Mouse (Mus musculus): ENCODE data around the gene Slc16a11. TPM values are rescaled to one million over a fixed set of nuclear protein-coding genes. Genes with fewer than 3 reads are reported as not detected.

Gene Slc16a11
- polyA plus RNA-seq, 1 experiment from 2014 or later: 1.1 TPM

- Histone ChIP-seq H3K4me1 (ENCODE audit: control insufficient read depth, low read depth, low read length) (no peaks in the 10 kb centered on the region), H3K9ac (ENCODE audit: low read depth, low read length) (no peak overlapping the region), H3K4me2 (ENCODE audit: low read depth, low read length) (no peak overlapping the region), H3K4me3 (ENCODE audit: low read depth, low read length) (no peak overlapping the region), H3K27me3 (ENCODE audit: control insufficient read depth, insufficient read depth, low read depth, low read length) (no peaks in the 10 kb centered on the region), H3K27ac (ENCODE audit: low read length) (no peak overlapping the region), H3K9me3 (replicated peaks; ENCODE audit: control insufficient read depth, low read length) (no peaks in the 10 kb centered on the region), H3K36me3 (ENCODE audit: control insufficient read depth, insufficient read depth) (no peaks in the 10 kb centered on the region)
- ATAC-seq (ENCODE audit: low read depth): no peak
- 64% methylated on average over 8 of the region's 8 CpGs for WGBS (ENCODE audit: insufficient replicate concordance)
Measured at GRCm38 (mm10) chr11:70177647-70178046, 34.9 kb upstream of the Slc16a11 start.

- H3K9ac ChIP-seq (ENCODE audit: low read depth, low read length): no peak overlapping the region
- no peak overlapping the region for H3K27ac ChIP-seq (ENCODE audit: low read length)
- no peaks in the 10 kb centered on the region for H3K36me3 ChIP-seq (ENCODE audit: control insufficient read depth, insufficient read depth)
- H3K4me2 ChIP-seq (ENCODE audit: low read depth, low read length): no peak overlapping the region
- WGBS (ENCODE audit: insufficient replicate concordance): 69% methylated on average over 11 of the region's 11 CpGs
- no peaks in the 10 kb centered on the region for H3K4me1 ChIP-seq (ENCODE audit: control insufficient read depth, low read depth, low read length)
- H3K4me3 ChIP-seq (ENCODE audit: low read depth, low read length): no peak overlapping the region
- no peak for ATAC-seq (ENCODE audit: low read depth)
- H3K27me3 ChIP-seq (ENCODE audit: control insufficient read depth, insufficient read depth, low read depth, low read length): no peaks in the 10 kb centered on the region
- H3K9me3 ChIP-seq (replicated peaks; ENCODE audit: control insufficient read depth, low read length): no peaks in the 10 kb centered on the region
Measured at GRCm38 (mm10) chr11:70178311-70178710, 34.2 kb upstream of the Slc16a11 start.

GRCm38 (mm10) chr11:70178756-70179155 is 33.8 kb upstream of the Slc16a11 start:
- H3K27me3 ChIP-seq (ENCODE audit: control insufficient read depth, insufficient read depth, low read depth, low read length): no peaks in the 10 kb centered on the region
- no peaks in the 10 kb centered on the region for H3K9me3 ChIP-seq (replicated peaks; ENCODE audit: control insufficient read depth, low read length)
- no peaks in the 10 kb centered on the region for H3K4me1 ChIP-seq (ENCODE audit: control insufficient read depth, low read depth, low read length)
- no peaks in the 10 kb centered on the region for H3K36me3 ChIP-seq (ENCODE audit: control insufficient read depth, insufficient read depth)
- ATAC-seq (ENCODE audit: low read depth): no peak
- no peak overlapping the region for H3K4me3 ChIP-seq (ENCODE audit: low read depth, low read length)
- no peak overlapping the region for H3K27ac ChIP-seq (ENCODE audit: low read length)
- no peak overlapping the region for H3K9ac ChIP-seq (ENCODE audit: low read depth, low read length)
- WGBS (ENCODE audit: insufficient replicate concordance): 62% methylated on average over 11 of the region's 11 CpGs
- H3K4me2 ChIP-seq (ENCODE audit: low read depth, low read length): no peak overlapping the region

- H3K9me3 ChIP-seq (replicated peaks; ENCODE audit: control insufficient read depth, low read length): no peaks in the 10 kb centered on the region
- no peak overlapping the region for H3K27ac ChIP-seq (ENCODE audit: low read length)
- no peaks in the 10 kb centered on the region for H3K4me1 ChIP-seq (ENCODE audit: control insufficient read depth, low read depth, low read length)
- H3K9ac ChIP-seq (ENCODE audit: low read depth, low read length): no peak overlapping the region
- no peak for ATAC-seq (ENCODE audit: low read depth)
- WGBS (ENCODE audit: insufficient replicate concordance): 35% methylated on average over 14 of the region's 14 CpGs
- H3K36me3 ChIP-seq (ENCODE audit: control insufficient read depth, insufficient read depth): no peaks in the 10 kb centered on the region
- H3K4me2 ChIP-seq (ENCODE audit: low read depth, low read length): no peak overlapping the region
- H3K4me3 ChIP-seq (ENCODE audit: low read depth, low read length): no peak overlapping the region
- H3K27me3 ChIP-seq (ENCODE audit: control insufficient read depth, insufficient read depth, low read depth, low read length): no peaks in the 10 kb centered on the region
Measured at GRCm38 (mm10) chr11:70179401-70179800, 33.2 kb upstream of the Slc16a11 start.

GRCm38 (mm10) chr11:70180496-70180895 is 32.1 kb upstream of the Slc16a11 start:
- ATAC-seq (ENCODE audit: low read depth): no peak
- no peak overlapping the region for H3K27ac ChIP-seq (ENCODE audit: low read length)
- H3K4me2 ChIP-seq (ENCODE audit: low read depth, low read length): no peak overlapping the region
- H3K36me3 ChIP-seq (ENCODE audit: control insufficient read depth, insufficient read depth): no peaks in the 10 kb centered on the region
- 58% methylated on average over 4 of the region's 4 CpGs for WGBS (ENCODE audit: insufficient replicate concordance)
- no peak overlapping the region for H3K4me3 ChIP-seq (ENCODE audit: low read depth, low read length)
- no peaks in the 10 kb centered on the region for H3K4me1 ChIP-seq (ENCODE audit: control insufficient read depth, low read depth, low read length)
- no peaks in the 10 kb centered on the region for H3K9me3 ChIP-seq (replicated peaks; ENCODE audit: control insufficient read depth, low read length)
- no peak overlapping the region for H3K9ac ChIP-seq (ENCODE audit: low read depth, low read length)
- H3K27me3 ChIP-seq (ENCODE audit: control insufficient read depth, insufficient read depth, low read depth, low read length): no peaks in the 10 kb centered on the region

GRCm38 (mm10) chr11:70185120-70185519 is 27.4 kb upstream of the Slc16a11 start:
- 33% methylated on average over 7 of the region's 7 CpGs for WGBS (ENCODE audit: insufficient replicate concordance)
- no peak overlapping the region for H3K9ac ChIP-seq (ENCODE audit: low read depth, low read length)
- no peaks in the 10 kb centered on the region for H3K9me3 ChIP-seq (replicated peaks; ENCODE audit: control insufficient read depth, low read length)
- H3K27me3 ChIP-seq (ENCODE audit: control insufficient read depth, insufficient read depth, low read depth, low read length): no peaks in the 10 kb centered on the region
- no peak overlapping the region for H3K4me3 ChIP-seq (ENCODE audit: low read depth, low read length)
- no peak for ATAC-seq (ENCODE audit: low read depth)
- H3K36me3 ChIP-seq (ENCODE audit: control insufficient read depth, insufficient read depth): no peaks in the 10 kb centered on the region
- H3K4me2 ChIP-seq (ENCODE audit: low read depth, low read length): no peak overlapping the region
- no peak overlapping the region for H3K27ac ChIP-seq (ENCODE audit: low read length)
- H3K4me1 ChIP-seq (ENCODE audit: control insufficient read depth, low read depth, low read length): no peaks in the 10 kb centered on the region

- 78% methylated on average over 28 of the region's 28 CpGs for WGBS (ENCODE audit: insufficient replicate concordance)
- H3K27ac ChIP-seq (ENCODE audit: low read length): no peak overlapping the region
- H3K4me1 ChIP-seq (ENCODE audit: control insufficient read depth, low read depth, low read length): no peaks in the 10 kb centered on the region
Measured at GRCm38 (mm10) chr11:70189319-70190134, 23.0 kb upstream of the Slc16a11 start.

GRCm38 (mm10) chr11:70191188-70191587 is 21.4 kb upstream of the Slc16a11 start:
- Histone ChIP-seq H3K4me3 (ENCODE audit: low read depth, low read length) (no peak overlapping the region), H3K9ac (ENCODE audit: low read depth, low read length) (no peak overlapping the region), H3K36me3 (ENCODE audit: control insufficient read depth, insufficient read depth) (no peaks in the 10 kb centered on the region), H3K27ac (ENCODE audit: low read length) (no peak overlapping the region), H3K4me1 (ENCODE audit: control insufficient read depth, low read depth, low read length) (no peaks in the 10 kb centered on the region), H3K9me3 (replicated peaks; ENCODE audit: control insufficient read depth, low read length) (no peaks in the 10 kb centered on the region), H3K27me3 (ENCODE audit: control insufficient read depth, insufficient read depth, low read depth, low read length) (no peaks in the 10 kb centered on the region), H3K4me2 (ENCODE audit: low read depth, low read length) (no peak overlapping the region)
- WGBS (ENCODE audit: insufficient replicate concordance): 60% methylated on average over 6 of the region's 6 CpGs
- ATAC-seq (ENCODE audit: low read depth): no peak

More at GRCm38 (mm10) chr11:70189319-70190134, 23.0 kb upstream of the Slc16a11 start:
- Histone ChIP-seq H3K9me3 (replicated peaks; ENCODE audit: control insufficient read depth, low read length) (no peaks in the 10 kb centered on the region), H3K27me3 (ENCODE audit: control insufficient read depth, insufficient read depth, low read depth, low read length) (no peaks in the 10 kb centered on the region), H3K36me3 (ENCODE audit: control insufficient read depth, insufficient read depth) (no peaks in the 10 kb centered on the region), H3K4me3 (ENCODE audit: low read depth, low read length) (no peak overlapping the region), H3K9ac (ENCODE audit: low read depth, low read length) (no peak overlapping the region), H3K4me2 (ENCODE audit: low read depth, low read length) (no peak overlapping the region)
- no peak for ATAC-seq (ENCODE audit: low read depth)

GRCm38 (mm10) chr11:70192157-70192556 is 20.4 kb upstream of the Slc16a11 start:
- ATAC-seq (ENCODE audit: low read depth): no peak
- Histone ChIP-seq H3K4me2 (ENCODE audit: low read depth, low read length) (no peak overlapping the region), H3K4me3 (ENCODE audit: low read depth, low read length) (no peak overlapping the region), H3K9ac (ENCODE audit: low read depth, low read length) (no peak overlapping the region), H3K4me1 (ENCODE audit: control insufficient read depth, low read depth, low read length) (no peaks in the 10 kb centered on the region), H3K36me3 (ENCODE audit: control insufficient read depth, insufficient read depth) (no peaks in the 10 kb centered on the region), H3K9me3 (replicated peaks; ENCODE audit: control insufficient read depth, low read length) (no peaks in the 10 kb centered on the region), H3K27me3 (ENCODE audit: control insufficient read depth, insufficient read depth, low read depth, low read length) (no peaks in the 10 kb centered on the region), H3K27ac (ENCODE audit: low read length) (no peak overlapping the region)
- 52% methylated on average over 4 of the region's 4 CpGs for WGBS (ENCODE audit: insufficient replicate concordance)

All from liver, embryonic 16.5 days (tissue).